In the genomic region with DNA sequence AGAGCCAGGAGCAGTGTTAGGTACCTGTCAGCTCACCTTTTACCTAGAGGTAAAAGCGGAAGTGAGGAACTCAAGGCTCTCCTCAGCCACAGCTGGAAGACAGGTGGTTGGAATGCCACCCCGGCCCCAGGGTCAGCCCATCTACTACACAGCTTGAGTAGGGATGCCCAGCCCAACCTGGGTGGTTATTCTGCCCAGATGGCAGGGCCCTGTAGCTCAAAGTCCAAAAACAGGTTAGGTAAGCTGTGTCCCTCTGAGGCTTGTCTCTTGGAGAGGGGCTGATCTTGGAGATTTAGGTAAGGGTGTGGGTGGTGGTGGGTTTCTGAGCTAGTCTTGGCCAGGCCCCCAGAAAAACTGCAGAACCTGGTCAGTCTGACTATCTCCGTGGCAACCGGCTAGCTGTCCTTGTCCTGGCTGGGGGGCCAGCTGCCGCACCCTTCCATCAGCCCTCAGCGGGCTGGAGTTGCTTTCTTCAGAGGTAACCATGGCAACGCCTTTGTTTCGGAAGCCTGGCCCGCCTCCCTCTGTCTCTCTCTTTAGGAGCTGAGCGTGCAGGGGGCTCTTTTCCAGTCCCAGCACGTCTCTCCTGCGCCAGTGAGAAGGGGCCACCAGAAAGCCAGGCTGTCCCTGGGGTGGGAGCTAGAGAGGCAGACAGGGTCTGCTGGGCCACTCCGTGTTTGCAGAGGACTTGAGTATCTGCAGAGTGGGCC, we compare ENCODE assay signal across 9 mouse cellular contexts. TPM values are rescaled to one million over a fixed set of nuclear protein-coding genes. Genes with fewer than 3 reads are reported as not detected.
DNase-seq lines count a peak whose midpoint lies in the region; ATAC-seq and TF ChIP-seq lines count a peak whose summit lies in the region.
"Had no signal": no experiment of that assay in that cellular context is flagged by ENCODE, and none has a peak within 500 bp of the region (broad histone marks: within the 10 kb centered on the region; RNA-seq: fewer than 3 reads in every experiment).

No protein-coding gene starts in this region.

- H3K27me3 ChIP-seq in megakaryocyte, embryonic 14.5 days (replicated peaks): peaks cover 18% of the 10 kb centered on the region
- no peaks in the 10 kb centered on the region for H3K27me3 ChIP-seq in midbrain, embryonic 11.5 days (ENCODE audit: control insufficient read depth, insufficient read depth, low read length)
- no peaks in the 10 kb centered on the region for H3K27me3 ChIP-seq in stomach, postnatal 0 days (ENCODE audit: control insufficient read depth, insufficient read depth, low read length)

- ATAC-seq in megakaryocyte, adult 5-6 weeks (ENCODE audit: poor library complexity, severe bottlenecking): no peak
- peak; percentile 76 for ATAC-seq in midbrain, embryonic 11.5 days (ENCODE audit: low FRiP score)
- ATAC-seq in stomach, postnatal 0 days (ENCODE audit: low FRiP score, low TSS enrichment): no peak

- peak overlapping the region; percentile 95 for H3K4me3 ChIP-seq in megakaryocyte, embryonic 14.5 days (replicated peaks)
- H3K4me3 ChIP-seq in midbrain, embryonic 11.5 days (ENCODE audit: low read depth, low read length): peak overlapping the region; percentile 91; the same call in 1 of the 2 replicates
- no peak overlapping the region for H3K4me3 ChIP-seq in stomach, postnatal 0 days (ENCODE audit: low read depth, low read length)

- DNase-seq in cerebellum, postnatal 10 days: peak; percentile 55 to 58
- peak; percentile 63 to 68 for DNase-seq in frontal cortex, postnatal 10 days (ENCODE audit: low spot score in 2 of 2)
- DNase-seq in kidney, postnatal 4 days: peak; percentile 22 to 39
- peak; percentile 97 for DNase-seq in midbrain, embryonic 11.5 days (ENCODE audit: low spot score, missing footprints)
- DNase-seq in stomach, postnatal 0 days (ENCODE audit: low spot score): peak; percentile 42
- no peak for DNase-seq in gastrocnemius, postnatal 36 days

- peak overlapping the region; percentile 45 for H3K4me2 ChIP-seq in midbrain, embryonic 11.5 days
- peak overlapping the region; percentile 3; the same call in 1 of the 2 replicates for H3K4me2 ChIP-seq in stomach, postnatal 0 days (replicated peaks; ENCODE audit: low read depth)

- TF ChIP-seq CTCF in stomach, postnatal 0 days (IDR thresholded peaks at IDR 0.05; ENCODE audit: low read depth): no peak

- 6% methylated on average over 13 of the region's 13 CpGs for WGBS in midbrain, embryonic 11.5 days
- WGBS in stomach, postnatal 0 days: 11% methylated on average over 13 of the region's 13 CpGs

- H3K27ac ChIP-seq in midbrain, embryonic 11.5 days (ENCODE audit: low read depth, low read length): peak overlapping the region; percentile 94
- peak overlapping the region; percentile 81 for H3K27ac ChIP-seq in stomach, postnatal 0 days (replicated peaks)

- peaks cover 2% of the 10 kb centered on the region for H3K36me3 ChIP-seq in megakaryocyte, embryonic 14.5 days (replicated peaks; ENCODE audit: low read length)
- H3K36me3 ChIP-seq in midbrain, embryonic 11.5 days (ENCODE audit: control insufficient read depth, insufficient read depth, low read length): no peaks in the 10 kb centered on the region
- no peaks in the 10 kb centered on the region; the same call in 1 of the 2 replicates for H3K36me3 ChIP-seq in stomach, postnatal 0 days (ENCODE audit: control insufficient read depth, insufficient read depth, low read length)

- intact Hi-C loops in gastrocnemius, postnatal 36 days (cut with DNase I): loop anchor here (5.0 kb wide), 1 partner anchor 55 kb away; a partner anchor contains a TSS

- no peak for TF ChIP-seq EP300 in stomach, postnatal 0 days (optimal IDR thresholded peaks at IDR 0.05)

- peaks cover 77% of the 10 kb centered on the region for H3K4me1 ChIP-seq in megakaryocyte, embryonic 14.5 days
- H3K4me1 ChIP-seq in midbrain, embryonic 11.5 days (ENCODE audit: control insufficient read depth, insufficient read depth, low read length): peaks cover 36% of the 10 kb centered on the region
- peaks cover 8% of the 10 kb centered on the region for H3K4me1 ChIP-seq in stomach, postnatal 0 days (replicated peaks; ENCODE audit: control insufficient read depth, insufficient read depth)

- H3K9me3 ChIP-seq in megakaryocyte, embryonic 14.5 days: no peaks in the 10 kb centered on the region
- no peaks in the 10 kb centered on the region for H3K9me3 ChIP-seq in midbrain, embryonic 11.5 days (ENCODE audit: control insufficient read depth, low read length)
- no peaks in the 10 kb centered on the region for H3K9me3 ChIP-seq in stomach, postnatal 0 days (ENCODE audit: control insufficient read depth, low read length)

- H3K9ac ChIP-seq in midbrain, embryonic 11.5 days (ENCODE audit: low read length): peak overlapping the region; percentile 56
- peak overlapping the region; percentile 27; the same call in 1 of the 2 replicates for H3K9ac ChIP-seq in stomach, postnatal 0 days (ENCODE audit: low read length)

RNA-seq across cellular contexts. Expression of a gene that starts 1.5 kb away (rescaled TPM):
- 6.4 and 18.4 TPM in 2 replicates for polyA plus RNA-seq in megakaryocyte, embryonic 14.5 days (2012; ENCODE audit: insufficient read depth, low replicate concordance)
- total RNA-seq in megakaryocyte, adult 5-6 weeks (2015): 22.0 and 23.2 TPM in 2 replicates
- total RNA-seq in megakaryocyte, adult 5-6 weeks (2017): 39.8 and 62.2 TPM in 2 replicates
- 43.3 and 46.3 TPM in 2 replicates for polyA plus RNA-seq in midbrain, embryonic 11.5 days (2014; fragmentation: Nextera tagmentation; extraction: Ambion mirVana)
- polyA plus RNA-seq in stomach, postnatal 0 days (2015; fragmentation: Nextera tagmentation; extraction: Ambion mirVana): 46.4 and 50.4 TPM in 2 replicates
- total RNA-seq in gastrocnemius, postnatal 36 days (2021): 10 to 100 TPM; 15.5 to 17.0 TPM

RNA-seq across cellular contexts. Expression of a gene that starts 13.4 kb away (rescaled TPM):
- not detected in 2 replicates for polyA plus RNA-seq in megakaryocyte, embryonic 14.5 days (2012; ENCODE audit: insufficient read depth, low replicate concordance)
- 0.04 TPM in 1 of 2 replicates, not detected in the other for total RNA-seq in megakaryocyte, adult 5-6 weeks (2015)
- total RNA-seq in megakaryocyte, adult 5-6 weeks (2017): not detected in 2 replicates
- 3.0 and 3.2 TPM in 2 replicates for polyA plus RNA-seq in midbrain, embryonic 11.5 days (2014; fragmentation: Nextera tagmentation; extraction: Ambion mirVana)
- 0.05 TPM in 1 of 2 replicates, not detected in the other for polyA plus RNA-seq in stomach, postnatal 0 days (2015; fragmentation: Nextera tagmentation; extraction: Ambion mirVana)
- not detected for total RNA-seq in gastrocnemius, postnatal 36 days (2021)
- polyA plus RNA-seq: macrophage had no signal

RNA-seq across cellular contexts. Expression of a gene that starts 47.3 kb away (rescaled TPM):
- 2.3 and 13.9 TPM in 2 replicates for polyA plus RNA-seq in megakaryocyte, embryonic 14.5 days (2012; ENCODE audit: insufficient read depth, low replicate concordance)
- total RNA-seq in megakaryocyte, adult 5-6 weeks (2015): 3.3 and 4.9 TPM in 2 replicates
- 4.5 and 6.6 TPM in 2 replicates for total RNA-seq in megakaryocyte, adult 5-6 weeks (2017)
- 29.8 and 30.3 TPM in 2 replicates for polyA plus RNA-seq in midbrain, embryonic 11.5 days (2014; fragmentation: Nextera tagmentation; extraction: Ambion mirVana)
- 13.9 and 14.0 TPM in 2 replicates for polyA plus RNA-seq in stomach, postnatal 0 days (2015; fragmentation: Nextera tagmentation; extraction: Ambion mirVana)
- 10 to 100 TPM; 12.3 to 16.9 TPM for total RNA-seq in gastrocnemius, postnatal 36 days (2021)

RNA-seq across cellular contexts. Expression of a gene that starts 53.6 kb away (rescaled TPM):
- polyA plus RNA-seq in megakaryocyte, embryonic 14.5 days (2012; ENCODE audit: insufficient read depth, low replicate concordance): 509 and 1,399 TPM in 2 replicates
- 55.7 and 58.0 TPM in 2 replicates for total RNA-seq in megakaryocyte, adult 5-6 weeks (2015)
- 32.0 and 39.1 TPM in 2 replicates for total RNA-seq in megakaryocyte, adult 5-6 weeks (2017)
- 170 and 171 TPM in 2 replicates for polyA plus RNA-seq in midbrain, embryonic 11.5 days (2014; fragmentation: Nextera tagmentation; extraction: Ambion mirVana)
- 141 TPM in 2 replicates for polyA plus RNA-seq in stomach, postnatal 0 days (2015; fragmentation: Nextera tagmentation; extraction: Ambion mirVana)
- total RNA-seq in gastrocnemius, postnatal 36 days (2021): 100 to 1,000 TPM in 1 of 2 experiments, 10 to 100 TPM in 1; 95.4 to 103 TPM

Comparison
In these comparisons a context has a peak if more than half of its experiments do, and no peak if none do; other contexts are left out.
1. DNase-seq: peak in cerebellum, postnatal 10 days (2 of 2), frontal cortex, postnatal 10 days (2 of 2), kidney, postnatal 4 days (2 of 2), midbrain, embryonic 11.5 days (single experiment) and stomach, postnatal 0 days (single experiment); none in gastrocnemius, postnatal 36 days (0 of 2).